Mouse (Mus musculus) A20 (cell line): Measurements from ENCODE around the gene Agbl5.
A peak's percentile ranks its signal among the peaks of the same experiment; 100 is the strongest.

ENCODE experiments used
- DNase-seq: peaks from one replicate; pipeline ENCODE4 v3.0.0-alpha.2; 2011; ENCODE audit warnings: low read depth, low spot score

The Agbl5 gene

DNA sequence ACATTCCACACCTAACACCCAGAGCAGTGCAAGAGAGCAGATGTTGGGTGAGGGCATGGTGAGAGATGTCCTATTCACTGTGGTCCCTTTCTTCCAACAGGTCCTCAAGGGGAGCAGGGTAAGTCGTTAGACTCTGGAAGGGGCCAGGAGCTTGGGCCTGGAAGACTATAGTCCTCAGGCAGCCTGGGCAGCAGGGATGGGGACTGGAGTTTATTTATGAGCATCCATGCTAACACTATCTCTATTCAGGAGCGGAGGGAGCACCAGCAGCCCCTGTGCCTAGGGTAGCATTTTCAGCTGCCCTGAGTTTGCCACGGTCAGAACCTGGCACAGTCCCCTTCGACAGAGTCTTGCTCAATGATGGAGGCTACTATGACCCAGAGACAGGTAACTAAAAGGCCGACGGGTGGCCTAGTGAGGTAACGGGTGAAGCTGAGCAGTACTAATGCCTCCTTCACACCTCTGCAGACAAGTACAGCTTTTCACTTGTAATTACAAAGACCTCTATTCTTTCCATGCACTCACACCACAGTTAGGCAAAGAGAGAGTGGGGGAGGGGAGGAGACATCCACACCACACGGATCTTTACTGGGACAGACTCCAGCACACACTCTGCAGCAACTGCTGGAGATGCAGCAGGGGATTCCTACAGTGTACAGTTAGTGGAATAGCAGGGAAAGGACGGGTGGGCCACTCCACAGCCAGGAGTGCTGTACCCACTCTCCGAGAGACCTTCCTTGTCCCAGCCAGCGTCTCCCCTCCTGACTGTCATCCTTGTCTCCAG lies 31.5 kb downstream of the Agbl5 start:
- no peak for DNase-seq

DNA sequence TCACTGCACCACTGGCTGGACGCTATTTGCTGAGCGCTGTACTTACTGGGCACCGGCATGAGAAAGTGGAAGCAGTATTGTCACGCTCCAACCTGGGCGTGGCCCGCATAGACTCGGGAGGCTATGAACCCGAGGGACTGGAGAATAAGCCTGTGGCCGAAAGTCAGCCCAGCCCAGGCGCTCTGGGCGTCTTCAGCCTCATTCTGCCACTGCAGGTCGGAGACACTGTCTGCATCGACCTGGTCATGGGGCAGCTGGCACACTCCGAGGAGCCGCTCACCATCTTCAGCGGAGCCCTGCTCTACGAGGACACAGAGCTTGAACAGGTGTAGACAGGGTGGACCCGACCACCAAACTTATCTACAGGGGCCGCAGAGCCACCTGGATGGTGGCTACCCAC lies 32.1 kb downstream of the Agbl5 start:
- peak; percentile 45 for DNase-seq

- peak; percentile 94 for DNase-seq
These were observed 33.0 kb downstream of the Agbl5 start, which contains the start of gene Khk for GRCm38 (mm10) chr5:30921256-30922033. Gene Khk (plus strand): TSS chr5:30921431.

GRCm38 (mm10) chr5:30922581-30923041 lies 34.1 kb downstream of the Agbl5 start:
- no peak for DNase-seq

- DNase-seq, result peak; percentile 59
These were observed 34.6 kb downstream of the Agbl5 start for GRCm38 (mm10) chr5:30923119-30923518.

- no peak for DNase-seq
These were observed 36.1 kb downstream of the Agbl5 start for GRCm38 (mm10) chr5:30924614-30925013.

GRCm38 (mm10) chr5:30925217-30925616 lies 36.7 kb downstream of the Agbl5 start:
- no peak for DNase-seq

DNA sequence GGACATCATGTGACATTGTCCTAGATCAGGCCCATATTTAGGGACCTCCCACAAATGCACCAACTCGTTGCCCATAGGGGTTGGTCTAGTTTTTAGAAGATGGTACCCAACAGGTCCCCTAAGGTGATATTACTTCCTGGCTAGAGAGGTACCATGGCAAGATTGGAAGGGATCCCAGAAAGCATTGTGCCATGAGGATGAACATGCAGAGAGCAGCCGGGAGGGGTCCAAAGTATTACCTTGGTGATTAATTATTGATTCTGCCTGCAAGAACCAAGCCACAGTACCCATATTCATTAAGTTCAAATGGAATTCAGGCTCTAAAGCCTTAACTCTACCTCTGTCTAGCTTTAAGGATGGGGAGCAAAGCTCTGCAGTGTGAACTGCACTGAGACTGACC lies 37.6 kb downstream of the Agbl5 start:
- DNase-seq, result no peak

GRCm38 (mm10) chr5:30927945-30928529 lies 39.5 kb downstream of the Agbl5 start:
- no peak for DNase-seq

DNA sequence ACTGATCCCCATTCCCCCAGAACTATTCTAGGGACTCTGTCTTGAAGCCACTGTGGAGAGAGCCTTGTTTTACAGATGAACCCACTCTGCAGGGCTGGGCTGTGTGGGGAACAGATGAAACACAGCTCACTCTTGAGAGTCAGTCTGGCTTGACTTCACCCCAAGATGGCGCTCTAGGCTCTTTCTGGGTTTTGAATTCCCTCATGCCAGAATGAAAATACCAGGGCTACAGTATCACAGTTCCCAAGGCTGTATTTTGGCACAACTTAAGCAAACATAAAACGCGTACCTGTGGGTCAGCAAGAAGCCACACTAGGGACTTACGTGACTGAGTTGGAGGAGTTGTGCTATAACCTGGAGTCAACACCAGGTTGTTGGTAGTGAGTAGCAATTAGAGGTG lies 41.6 kb downstream of the Agbl5 start:
- peak; percentile 55 for DNase-seq

DNA sequence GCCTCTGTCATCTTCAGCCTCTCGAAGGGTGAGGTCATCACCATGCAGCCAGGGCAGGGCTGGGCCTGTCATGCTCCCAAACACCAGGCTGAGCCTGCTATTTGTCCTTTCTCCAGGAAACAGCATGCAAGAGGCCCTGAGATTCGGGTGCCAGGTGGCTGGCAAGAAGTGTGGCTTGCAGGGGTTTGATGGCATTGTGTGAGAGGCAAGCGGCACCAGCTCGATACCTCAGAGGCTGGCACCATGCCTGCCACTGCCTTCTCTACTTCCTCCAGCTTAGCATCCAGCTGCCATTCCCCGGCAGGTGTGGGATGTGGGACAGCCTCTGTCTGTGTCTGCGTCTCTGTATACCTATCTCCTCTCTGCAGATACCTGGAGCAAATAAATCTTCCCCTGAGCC lies 42.4 kb downstream of the Agbl5 start:
- DNase-seq, result no peak

GRCm38 (mm10) chr5:30931378-30931777 lies 42.9 kb downstream of the Agbl5 start:
- no peak for DNase-seq

- DNase-seq, result no peak
These were observed 45.2 kb downstream of the Agbl5 start for GRCm38 (mm10) chr5:30933705-30934104.

- DNase-seq, result no peak
These were observed 46.4 kb downstream of the Agbl5 start for GRCm38 (mm10) chr5:30934725-30935461.

- peak; percentile 53 for DNase-seq
These were observed 54.5 kb downstream of the Agbl5 start for GRCm38 (mm10) chr5:30943004-30943403.

DNA sequence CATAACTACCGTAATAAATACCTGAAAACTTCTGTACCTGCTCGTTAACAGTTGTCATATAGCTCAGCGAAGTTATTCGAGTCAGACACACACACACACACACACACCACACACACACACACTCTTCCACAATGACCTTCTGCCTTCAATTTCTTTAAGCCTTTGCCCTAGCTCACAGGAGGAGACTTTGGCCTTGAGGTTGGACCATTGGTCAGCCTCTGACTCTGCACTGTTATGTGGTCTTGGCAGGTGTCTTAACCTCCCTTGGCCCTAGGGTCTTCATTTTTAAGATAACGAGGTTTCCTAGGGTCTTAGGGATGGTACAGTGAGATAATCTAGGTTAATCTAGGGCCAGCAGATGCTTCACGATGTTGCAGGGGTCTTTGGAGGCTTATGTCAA lies 55.9 kb downstream of the Agbl5 start:
- DNase-seq, result no peak

GRCm38 (mm10) chr5:30944956-30945781 lies 56.7 kb downstream of the Agbl5 start, which contains the start of gene Cgref1:
Gene Cgref1 (minus strand): TSS chr5:30945591.
- no peak for DNase-seq

- DNase-seq, result no peak
These were observed 60.1 kb downstream of the Agbl5 start for GRCm38 (mm10) chr5:30948620-30949019.

GRCm38 (mm10) chr5:30949654-30950326 lies 61.3 kb downstream of the Agbl5 start:
- peak; percentile 90 for DNase-seq

DNA sequence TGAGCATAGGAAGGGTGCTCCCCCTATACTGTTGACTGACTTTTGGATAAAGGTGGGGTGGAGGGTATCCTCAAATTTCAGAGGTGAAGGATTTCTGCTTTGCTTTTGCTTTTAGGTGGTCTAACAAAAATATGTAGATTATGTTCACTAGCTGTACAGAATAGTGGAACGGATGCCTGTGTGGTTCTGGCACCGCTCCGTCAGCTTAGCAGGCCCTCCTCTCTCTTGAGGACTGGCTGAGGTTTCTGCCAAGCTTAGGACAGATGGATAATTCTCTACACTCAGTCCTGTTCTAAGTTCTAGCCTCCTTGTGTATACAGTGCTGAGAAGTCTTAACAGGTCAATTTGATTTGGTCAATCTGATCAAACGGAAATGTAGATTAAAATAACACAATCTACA lies 62.0 kb downstream of the Agbl5 start:
- DNase-seq, result no peak
